Mouse (Mus musculus) gastrocnemius, postnatal 36 days (tissue): ENCODE measurements around the gene BC035044. TPM values are rescaled to one million over a fixed set of nuclear protein-coding genes. Genes with fewer than 3 reads are reported as not detected.
"Not testable (repeated sequence)": the region's sequence is repeated elsewhere in the genome, so short reads cannot be mapped to it uniquely, and the experiment has no call there.

Experiments
- DNase-seq, 2 experiments: peaks; one replicate each; pipeline ENCODE4 v3.0.0; 2022
- intact Hi-C: fragments of 180-260 bp; cut with DNase I; formaldehyde crosslinking; loops from one replicate; pipeline ENCODE4 v1.15.1; 2025
- total RNA-seq, 2 experiments: library from RNA; stranded (reverse); gene quantifications; 2 replicates each; pipeline ENCODE4 v1.2.3; 2021

The BC035044 gene
- total RNA-seq, 2 experiments from 2014 or later: not detected

- peak; percentile 82 to 93 for DNase-seq
- intact Hi-C loops: loop anchor here (1.0 to 10.0 kb wide), 3 partner anchors 33 to 394 kb away; no protein-coding TSS in a partner anchor
These were observed 52.3 kb downstream of the BC035044 start for GRCm38 (mm10) chr6:128838342-128839265.

- no peak for DNase-seq
- intact Hi-C loops: loop anchor here (1.0 to 10.0 kb wide), 2 partner anchors 32 to 393 kb away; no protein-coding TSS in a partner anchor
These were observed 53.2 kb downstream of the BC035044 start for GRCm38 (mm10) chr6:128837454-128838341.

GRCm38 (mm10) chr6:128836955-128837334, 54.0 kb downstream of the BC035044 start:
- intact Hi-C loops: loop anchor here (10.0 kb wide), 1 partner anchor 392 kb away; no protein-coding TSS in a partner anchor
- no peak for DNase-seq

- intact Hi-C loops: loop anchor here (10.0 kb wide), 1 partner anchor 392 kb away; no protein-coding TSS in a partner anchor
- no peak for DNase-seq
These were observed 54.6 kb downstream of the BC035044 start for GRCm38 (mm10) chr6:128836191-128836954.

GRCm38 (mm10) chr6:128835571-128835970, 55.4 kb downstream of the BC035044 start:
- DNase-seq: no peak
- intact Hi-C loops: loop anchor here (10.0 kb wide), 1 partner anchor 391 kb away; no protein-coding TSS in a partner anchor

GRCm38 (mm10) chr6:128833046-128833445, 57.9 kb downstream of the BC035044 start:
- DNase-seq: no peak
- intact Hi-C loops: loop anchor here (10.0 kb wide), 1 partner anchor 388 kb away; no protein-coding TSS in a partner anchor

GRCm38 (mm10) chr6:128829837-128830236, 61.1 kb downstream of the BC035044 start:
- intact Hi-C loops: loop anchor here (10.0 kb wide), 1 partner anchor 385 kb away; no protein-coding TSS in a partner anchor
- no peak for DNase-seq

GRCm38 (mm10) chr6:128826781-128827180, 64.1 kb downstream of the BC035044 start:
- no peak for DNase-seq
- intact Hi-C loops: no loop called here

GRCm38 (mm10) chr6:128826132-128826531, 64.8 kb downstream of the BC035044 start, which contains the start of the genes Gm44511 and Klrb1b:
Gene Gm44511, minus strand, starts transcription at chr6:128826315.
Gene Klrb1b, minus strand, starts transcription at chr6:128826331.
- DNase-seq: no peak
- intact Hi-C loops: no loop called here

GRCm38 (mm10) chr6:128818083-128818802, 72.7 kb downstream of the BC035044 start:
- intact Hi-C loops: no loop called here
- no peak for DNase-seq

GRCm38 (mm10) chr6:128808532-128808931, 82.4 kb downstream of the BC035044 start:
- DNase-seq: no peak
- intact Hi-C loops: no loop called here

GRCm38 (mm10) chr6:128807021-128807420, 83.9 kb downstream of the BC035044 start:
- DNase-seq: no peak
- intact Hi-C loops: no loop called here

GRCm38 (mm10) chr6:128804823-128805640, 85.9 kb downstream of the BC035044 start:
- peak; percentile 17 to 23 for DNase-seq
- intact Hi-C loops: loop anchor here (1.0 kb wide), 1 partner anchor 33 kb away; no protein-coding TSS in a partner anchor

- intact Hi-C loops: loop anchor here (2.0 kb wide), 1 partner anchor 38 kb away; no protein-coding TSS in a partner anchor
- peak; percentile 93 to 94 for DNase-seq
These were observed 87.7 kb downstream of the BC035044 start for GRCm38 (mm10) chr6:128802999-128803857.

GRCm38 (mm10) chr6:128802557-128802956, 88.4 kb downstream of the BC035044 start:
- peak in 1 of 2 experiments; percentile 15 for DNase-seq

GRCm38 (mm10) chr6:128800696-128801095, 90.2 kb downstream of the BC035044 start:
- DNase-seq, intact Hi-C loops: not testable (repeated sequence)

More at GRCm38 (mm10) chr6:128802557-128802956, 88.4 kb downstream of the BC035044 start:
- intact Hi-C loops: loop anchor here (2.0 kb wide), 1 partner anchor 38 kb away; no protein-coding TSS in a partner anchor

- intact Hi-C loops: no loop called here
- DNase-seq: no peak
These were observed 91.0 kb downstream of the BC035044 start for GRCm38 (mm10) chr6:128799896-128800270.
